Mouse (Mus musculus) forebrain, embryonic 16.5 days (tissue): ENCODE data around the gene Drc7. TPM values are rescaled to one million over a fixed set of nuclear protein-coding genes. Genes with fewer than 3 reads are reported as not detected.

Experiments used
- polyA plus RNA-seq: library from polyadenylated mRNA; unstranded; fragments of >200 nt; fragmentation: Nextera tagmentation; extraction: Ambion mirVana; gene quantifications from 2 replicates; pipeline ENCODE4 v1.2.1, GENCODE M21; 2015

Gene Drc7
- polyA plus RNA-seq, 1 experiment from 2014 or later = 1.3 TPM

Other genes starting within 250 kb of the Drc7 start
- gene Ccl17, start 244.7 kb upstream of the Drc7 start, polyA plus RNA-seq = 0.77 TPM in 1 of 2 replicates, not detected in the other
- gene Coq9, start 216.8 kb upstream of the Drc7 start, polyA plus RNA-seq = 56.8 and 60.7 TPM in 2 replicates
- 119 and 148 TPM in 2 replicates for gene Ciapin1, start 216.7 kb upstream of the Drc7 start, polyA plus RNA-seq
- gene Polr2c, start 197.7 kb upstream of the Drc7 start, polyA plus RNA-seq = 150 and 153 TPM in 2 replicates
- gene Dok4, start 178.8 kb upstream of the Drc7 start, polyA plus RNA-seq = 75.3 and 81.4 TPM in 2 replicates
- gene Ccdc102a, start 137.0 kb upstream of the Drc7 start, polyA plus RNA-seq = 4.6 and 5.7 TPM in 2 replicates
- gene Adgrg5, start 131.4 kb upstream of the Drc7 start, polyA plus RNA-seq = not detected in 2 replicates
- gene Adgrg1, start 80.4 kb upstream of the Drc7 start, polyA plus RNA-seq = 132 and 152 TPM in 2 replicates
- gene Adgrg3, start 37.4 kb upstream of the Drc7 start, polyA plus RNA-seq = 0.93 and 1.1 TPM in 2 replicates
- gene Katnb1, start 26.1 kb downstream of the Drc7 start, polyA plus RNA-seq = 47.3 and 49.9 TPM in 2 replicates
- 16.8 and 21.9 TPM in 2 replicates for gene Kifc3, start 147.7 kb downstream of the Drc7 start, polyA plus RNA-seq